Mouse (Mus musculus): ENCODE measurements around the gene Pigk. TPM values are rescaled to one million over a fixed set of nuclear protein-coding genes. Genes with fewer than 3 reads are reported as not detected.

Pigk gene
- polyA plus RNA-seq, 1 experiment, result 38.6 TPM

DNA sequence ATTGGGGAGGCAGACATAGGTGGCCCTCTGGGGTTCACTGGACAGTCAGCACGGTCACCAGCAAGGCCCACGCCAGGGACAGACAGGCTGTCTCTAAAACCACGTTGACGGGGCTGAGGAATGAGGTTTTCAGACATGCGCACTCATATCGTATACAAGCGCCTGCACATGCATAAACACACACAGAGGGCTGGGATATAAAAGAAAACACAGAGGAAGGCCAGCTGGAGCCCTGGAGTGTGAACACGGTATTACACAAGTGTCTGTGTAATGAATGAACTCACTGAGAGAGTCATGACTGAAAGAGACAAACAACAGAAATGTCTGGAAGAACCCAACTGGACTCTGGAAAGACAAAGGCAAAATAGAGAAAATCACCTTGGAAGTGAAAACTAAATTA lies 47.8 kb downstream of the Pigk start:
- no peak overlapping the region for H3K4me3 ChIP-seq (ENCODE audit: insufficient read depth, low read length)
- H3K27ac ChIP-seq (ENCODE audit: insufficient read depth, low read depth, low read length), result no peak overlapping the region
- no peaks in the 10 kb centered on the region for H3K4me1 ChIP-seq (ENCODE audit: control insufficient read depth, insufficient read depth, low read length)
- no peak for TF ChIP-seq POLR2A (IDR thresholded peaks at IDR 0.05; ENCODE audit: borderline replicate concordance, low read depth, low read length)
- no peak for TF ChIP-seq CTCF (IDR thresholded peaks at IDR 0.05; ENCODE audit: low read depth, low read length)

DNA sequence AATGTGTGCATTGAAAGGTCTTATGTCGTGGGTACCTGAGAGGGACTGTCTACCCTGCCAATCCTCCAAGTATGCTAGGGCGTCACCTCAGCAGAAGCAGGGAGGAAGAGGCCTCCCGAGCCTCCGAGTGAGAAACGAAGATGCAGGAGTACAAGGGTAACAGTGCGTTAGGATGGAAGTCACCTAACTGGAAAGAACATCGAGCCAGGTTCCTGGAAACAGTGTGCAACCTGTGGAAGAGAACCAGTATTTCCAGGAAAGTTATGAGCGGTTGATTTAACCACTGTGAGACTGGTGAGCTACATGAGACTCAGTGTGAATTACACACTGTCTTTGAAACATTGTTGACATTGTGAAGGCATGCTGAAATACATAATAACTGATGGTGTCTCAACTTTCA lies 48.4 kb downstream of the Pigk start:
- TF ChIP-seq POLR2A (IDR thresholded peaks at IDR 0.05; ENCODE audit: borderline replicate concordance, low read depth, low read length), result no peak
- no peak for TF ChIP-seq CTCF (IDR thresholded peaks at IDR 0.05; ENCODE audit: low read depth, low read length)
- Histone ChIP-seq H3K27ac (ENCODE audit: insufficient read depth, low read depth, low read length) (no peak overlapping the region), H3K4me3 (ENCODE audit: insufficient read depth, low read length) (no peak overlapping the region), H3K4me1 (ENCODE audit: control insufficient read depth, insufficient read depth, low read length) (no peaks in the 10 kb centered on the region)

DNA sequence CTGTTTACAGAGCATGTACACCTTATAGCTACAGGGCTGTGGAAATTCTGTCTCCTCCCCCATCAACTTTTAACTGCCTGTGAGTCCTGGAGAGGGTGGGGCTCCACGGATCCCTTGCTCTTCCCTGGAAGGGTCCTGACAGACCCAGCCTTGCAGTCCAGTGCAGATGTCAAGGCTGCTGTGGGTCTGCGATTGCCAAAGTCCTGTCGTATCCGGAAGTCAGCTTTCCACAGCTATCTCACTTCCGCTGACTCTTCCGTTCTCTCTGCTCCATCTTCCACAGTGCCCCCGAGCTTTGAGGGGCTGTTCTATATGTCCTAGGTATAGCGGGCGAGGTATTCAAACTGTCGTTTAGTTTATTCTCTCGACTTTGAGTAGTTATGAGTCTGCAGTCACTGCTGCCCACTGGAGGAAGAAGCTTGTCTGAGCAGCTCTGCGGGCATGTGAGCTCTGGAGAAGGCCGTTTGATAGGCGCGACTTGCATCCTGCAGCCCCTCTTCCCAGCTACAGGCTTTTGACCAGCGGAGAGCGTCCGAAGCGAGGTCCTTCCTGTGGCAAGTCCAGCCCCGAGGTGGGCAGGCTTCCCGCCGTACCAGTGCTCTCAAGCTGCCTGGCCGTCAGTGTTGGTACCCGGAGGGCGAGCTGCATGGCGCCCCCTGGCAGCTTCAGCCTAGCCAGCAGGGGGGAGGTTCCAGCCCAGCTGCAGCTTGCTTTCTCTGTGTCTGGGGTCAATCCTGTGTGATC lies 49.4 kb downstream of the Pigk start:
- Histone ChIP-seq H3K4me3 (ENCODE audit: insufficient read depth, low read length) (peak overlapping the region; percentile 17; the same call in 1 of the 2 replicates), H3K27ac (ENCODE audit: insufficient read depth, low read depth, low read length) (no peak overlapping the region), H3K4me1 (ENCODE audit: control insufficient read depth, insufficient read depth, low read length) (no peaks in the 10 kb centered on the region)
- TF ChIP-seq CTCF (IDR thresholded peaks at IDR 0.05; ENCODE audit: low read depth, low read length) (no peak; the same call in 1 of the 2 replicates), POLR2A (IDR thresholded peaks at IDR 0.05; ENCODE audit: borderline replicate concordance, low read depth, low read length) (no peak)

DNA sequence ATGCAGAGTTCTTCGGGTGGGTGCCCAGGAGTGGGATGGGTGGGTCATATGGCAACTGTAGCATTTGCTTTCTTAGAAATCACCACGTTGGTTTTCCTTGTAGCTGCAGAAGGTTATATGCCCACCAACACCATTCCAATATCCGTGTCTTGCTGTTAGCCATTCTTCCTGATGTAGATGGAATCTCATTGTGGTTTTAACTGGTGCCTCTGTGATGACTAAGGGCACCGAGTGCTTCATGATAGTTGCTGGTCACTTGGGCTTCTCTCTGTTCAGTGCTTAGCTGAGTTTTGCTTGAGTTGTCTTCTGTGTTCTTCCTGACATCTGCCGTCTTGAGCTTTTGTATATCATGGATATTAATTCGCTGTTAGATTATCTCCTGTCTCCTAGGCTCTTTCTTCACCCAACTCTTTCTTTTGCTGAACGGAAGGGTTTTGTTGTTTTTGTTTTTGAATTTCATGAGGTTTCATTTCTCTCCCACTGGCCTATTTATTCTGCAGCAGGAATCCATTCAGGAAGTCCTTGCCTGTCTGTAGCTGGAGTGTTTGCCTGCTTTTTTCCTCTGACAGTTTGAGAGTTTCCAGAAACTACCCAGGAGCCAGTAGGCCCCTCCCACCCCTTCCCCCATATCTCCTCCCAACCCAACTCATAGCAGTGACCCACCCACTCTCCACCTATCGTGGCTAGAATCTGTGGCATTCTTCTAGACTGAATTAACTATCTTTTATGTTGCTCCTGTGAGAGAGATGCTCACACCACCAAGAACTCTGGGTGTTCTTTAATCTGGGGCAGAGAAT lies 50.8 kb downstream of the Pigk start:
- Histone ChIP-seq H3K4me3 (ENCODE audit: insufficient read depth, low read length) (no peak overlapping the region), H3K27ac (ENCODE audit: insufficient read depth, low read depth, low read length) (no peak overlapping the region), H3K4me1 (ENCODE audit: control insufficient read depth, insufficient read depth, low read length) (no peaks in the 10 kb centered on the region)
- TF ChIP-seq POLR2A (IDR thresholded peaks at IDR 0.05; ENCODE audit: borderline replicate concordance, low read depth, low read length), result no peak
- TF ChIP-seq CTCF (IDR thresholded peaks at IDR 0.05; ENCODE audit: low read depth, low read length), result no peak

DNA sequence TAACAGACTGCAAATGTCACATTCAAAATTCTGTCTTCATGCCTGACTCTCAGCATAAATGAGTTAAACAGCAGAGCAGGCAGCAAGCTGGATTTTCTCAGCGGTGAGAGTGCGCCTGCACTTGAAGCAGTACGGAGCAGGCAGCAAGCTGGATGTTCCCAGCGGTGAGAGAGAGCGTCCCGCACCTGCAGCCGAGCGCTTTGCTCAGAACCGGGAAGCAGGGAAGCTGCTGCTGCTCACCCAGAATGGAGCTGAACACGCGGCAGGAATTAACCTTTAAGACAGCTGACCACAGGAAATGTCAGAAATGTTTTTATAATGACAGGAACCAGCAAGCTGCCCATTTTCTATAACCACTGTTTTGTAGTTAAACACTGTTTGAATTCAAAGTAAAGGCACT lies 53.6 kb downstream of the Pigk start:
- Histone ChIP-seq H3K27ac (ENCODE audit: insufficient read depth, low read depth, low read length) (no peak overlapping the region), H3K4me3 (ENCODE audit: insufficient read depth, low read length) (no peak overlapping the region), H3K4me1 (ENCODE audit: control insufficient read depth, insufficient read depth, low read length) (no peaks in the 10 kb centered on the region)
- no peak for TF ChIP-seq POLR2A (IDR thresholded peaks at IDR 0.05; ENCODE audit: borderline replicate concordance, low read depth, low read length)
- TF ChIP-seq CTCF (IDR thresholded peaks at IDR 0.05; ENCODE audit: low read depth, low read length), result no peak

DNA sequence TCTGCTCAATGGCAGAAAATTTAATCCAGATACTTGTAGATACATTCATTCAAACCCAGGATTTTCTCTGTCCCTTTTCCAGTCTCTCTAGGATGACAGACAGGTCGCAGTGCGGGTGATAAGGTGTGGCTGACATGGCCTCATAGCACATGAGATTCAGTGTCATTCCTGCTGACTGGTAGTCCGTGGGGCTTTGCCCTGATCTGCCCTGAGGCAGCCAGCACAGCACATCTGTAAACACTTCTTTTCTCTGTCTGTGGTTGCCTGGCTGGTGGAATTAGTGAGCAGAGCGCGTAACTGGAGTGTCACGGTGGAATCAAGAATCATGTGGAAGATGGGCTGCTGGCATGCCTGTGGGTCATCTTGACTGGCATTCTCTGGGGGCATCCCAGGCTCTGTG lies 56.2 kb downstream of the Pigk start:
- Histone ChIP-seq H3K27ac (ENCODE audit: insufficient read depth, low read depth, low read length) (no peak overlapping the region), H3K4me3 (ENCODE audit: insufficient read depth, low read length) (no peak overlapping the region), H3K4me1 (ENCODE audit: control insufficient read depth, insufficient read depth, low read length) (no peaks in the 10 kb centered on the region)
- no peak for TF ChIP-seq POLR2A (IDR thresholded peaks at IDR 0.05; ENCODE audit: borderline replicate concordance, low read depth, low read length)
- no peak for TF ChIP-seq CTCF (IDR thresholded peaks at IDR 0.05; ENCODE audit: low read depth, low read length)

DNA sequence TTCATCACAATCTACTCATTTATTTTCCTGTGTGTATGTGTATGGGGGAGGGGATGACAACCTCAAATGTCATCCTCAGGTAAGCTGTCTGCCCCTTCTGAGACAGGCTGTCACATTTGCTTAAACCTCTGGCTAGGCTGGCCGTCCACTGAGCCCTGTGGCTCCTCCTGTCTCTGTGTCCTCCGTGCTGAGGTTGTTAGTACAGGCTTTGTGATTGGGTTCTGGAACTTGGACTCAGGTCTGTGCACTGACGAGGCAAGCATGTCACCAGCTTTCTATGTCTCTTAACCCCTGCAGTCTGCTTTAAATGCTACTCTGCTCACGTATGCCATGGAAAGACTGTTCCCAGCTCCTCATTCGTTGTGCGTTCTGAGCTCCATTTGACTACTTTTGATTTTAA lies 62.5 kb downstream of the Pigk start:
- Histone ChIP-seq H3K4me1 (ENCODE audit: control insufficient read depth, insufficient read depth, low read length) (no peaks in the 10 kb centered on the region), H3K4me3 (ENCODE audit: insufficient read depth, low read length) (no peak overlapping the region), H3K27ac (ENCODE audit: insufficient read depth, low read depth, low read length) (no peak overlapping the region)
- TF ChIP-seq CTCF (IDR thresholded peaks at IDR 0.05; ENCODE audit: low read depth, low read length) (no peak), POLR2A (IDR thresholded peaks at IDR 0.05; ENCODE audit: borderline replicate concordance, low read depth, low read length) (no peak)

DNA sequence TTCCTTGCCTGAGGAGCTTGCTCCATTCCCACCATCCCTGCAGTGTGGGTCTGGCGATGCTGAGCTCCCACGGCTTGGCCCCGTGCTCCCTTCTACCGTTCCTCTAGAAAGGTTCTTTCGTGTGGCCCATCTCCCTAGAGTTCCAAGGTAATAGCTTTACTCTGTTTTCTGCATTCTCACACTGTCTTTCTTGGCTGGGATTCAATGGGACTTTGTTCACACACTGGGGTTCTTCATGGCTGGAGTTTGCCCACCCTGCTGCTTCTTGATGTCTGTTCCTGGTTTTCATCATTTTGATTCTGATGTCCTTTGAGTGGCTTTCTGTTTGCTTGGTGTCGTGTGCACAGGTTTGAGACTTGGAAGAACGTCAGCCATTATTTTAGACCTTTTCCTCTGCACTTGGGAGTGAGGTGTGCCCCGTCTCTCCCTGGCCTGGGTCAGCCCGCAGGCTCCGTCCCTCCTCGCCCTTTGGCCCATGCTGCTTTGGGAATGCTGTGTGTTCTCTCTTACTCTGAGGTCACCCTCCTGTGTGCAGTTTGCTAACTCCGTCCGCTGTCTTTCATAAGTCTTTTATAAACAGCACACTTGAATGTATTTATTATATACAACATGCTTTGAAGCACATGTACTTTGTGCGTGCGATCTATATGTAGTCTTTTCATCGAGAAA lies 63.1 kb downstream of the Pigk start:
- TF ChIP-seq CTCF (IDR thresholded peaks at IDR 0.05; ENCODE audit: low read depth, low read length) (no peak), POLR2A (IDR thresholded peaks at IDR 0.05; ENCODE audit: borderline replicate concordance, low read depth, low read length) (no peak)
- Histone ChIP-seq H3K27ac (ENCODE audit: insufficient read depth, low read depth, low read length) (no peak overlapping the region), H3K4me3 (ENCODE audit: insufficient read depth, low read length) (no peak overlapping the region), H3K4me1 (ENCODE audit: control insufficient read depth, insufficient read depth, low read length) (no peaks in the 10 kb centered on the region)

DNA sequence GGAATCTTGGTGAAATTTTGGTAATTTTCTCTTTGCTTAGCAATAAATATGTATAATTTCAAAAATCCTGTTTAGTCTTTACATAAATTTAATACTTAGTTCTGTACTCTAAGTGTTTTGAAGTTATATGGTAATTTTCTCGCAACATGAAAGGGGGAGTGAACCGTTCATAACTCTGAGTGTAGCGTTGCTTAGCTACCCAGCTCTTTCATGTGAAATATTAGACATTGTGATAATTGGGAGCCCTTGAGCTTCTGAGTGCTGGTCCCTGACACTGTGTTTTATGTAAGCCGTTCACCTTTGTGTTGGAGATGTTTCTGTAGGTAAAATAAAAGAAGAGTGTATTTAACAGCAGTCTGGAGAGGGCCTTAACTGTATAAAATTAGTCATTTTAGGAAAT lies 65.9 kb downstream of the Pigk start:
- no peak overlapping the region for H3K4me3 ChIP-seq (ENCODE audit: insufficient read depth, low read length)

More for the DNA sequence above, 65.9 kb downstream of the Pigk start:
- no peak overlapping the region for H3K27ac ChIP-seq (ENCODE audit: insufficient read depth, low read depth, low read length)
- no peak for TF ChIP-seq POLR2A (IDR thresholded peaks at IDR 0.05; ENCODE audit: borderline replicate concordance, low read depth, low read length)
- TF ChIP-seq CTCF (IDR thresholded peaks at IDR 0.05; ENCODE audit: low read depth, low read length), result no peak
- H3K4me1 ChIP-seq (ENCODE audit: control insufficient read depth, insufficient read depth, low read length), result peaks cover 2% of the 10 kb centered on the region; the same call in 1 of the 2 replicates

All from bone marrow macrophage, adult 2 months (primary cell).